Mouse (Mus musculus) lung, adult 2 months (tissue): ENCODE measurements around the gene Zfhx3.

Source experiments
- CTCF ChIP-seq: fragments of 200-500 bp; IDR thresholded peaks from 2 replicates; pipeline ENCODE4 v1.5.1; 2011; ENCODE audit warnings: mild to moderate bottlenecking, low read length, control low read depth; ENCODE audit not compliant: insufficient read depth
- POLR2A ChIP-seq: fragments of 200-500 bp; IDR thresholded peaks from 2 replicates; pipeline ENCODE4 v1.6.1; 2011; ENCODE audit warnings: low read depth, mild to moderate bottlenecking, control low read depth, low read length, borderline replicate concordance; ENCODE audit errors: extremely low read depth

DNA sequence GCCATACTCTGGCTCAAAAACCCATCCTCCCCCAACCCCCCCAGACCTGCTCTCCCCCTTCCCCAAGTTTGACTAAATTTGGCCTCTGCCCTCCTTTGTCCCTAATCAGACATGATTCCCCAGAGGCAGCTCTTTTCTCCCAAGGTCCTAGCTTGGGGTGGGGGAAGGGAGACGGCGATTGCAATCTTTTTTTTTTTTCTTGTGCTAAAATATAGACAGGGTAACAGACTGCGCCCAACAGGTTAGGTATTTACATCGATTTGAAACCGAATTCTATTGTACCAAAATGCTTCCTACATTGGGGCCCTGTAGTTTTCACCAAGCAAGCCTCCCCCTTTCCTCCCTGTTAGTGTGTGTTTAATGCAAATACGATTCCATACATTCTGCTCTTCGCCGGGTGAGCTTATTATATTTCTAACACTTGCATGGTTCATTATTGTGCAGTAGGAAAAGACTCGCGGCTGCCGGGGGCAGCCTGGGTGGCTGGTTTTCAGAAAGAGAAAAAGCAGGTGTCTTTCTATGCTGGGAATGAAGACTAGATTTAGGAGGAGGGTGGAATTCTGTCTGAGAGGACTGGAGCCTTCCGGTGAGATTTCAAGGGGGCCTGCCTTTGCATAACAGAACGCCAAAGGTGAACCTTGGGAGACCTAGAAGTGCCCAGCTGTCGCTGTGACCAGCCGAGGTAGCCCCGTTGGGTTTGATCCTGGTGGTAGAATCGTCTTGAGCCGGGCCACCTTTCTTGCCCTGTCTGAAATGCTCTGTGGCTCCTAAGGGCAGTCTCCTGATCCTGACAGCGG, 771.1 kb downstream of the Zfhx3 start:
- TF ChIP-seq CTCF (no peak), POLR2A (no peak)
